Mouse (Mus musculus): ENCODE measurements around the gene Polg. TPM values are rescaled to one million over a fixed set of nuclear protein-coding genes. Genes with fewer than 3 reads are reported as not detected.

Polg gene
- polyA plus RNA-seq, 1 experiment: 37.8 TPM

DNA sequence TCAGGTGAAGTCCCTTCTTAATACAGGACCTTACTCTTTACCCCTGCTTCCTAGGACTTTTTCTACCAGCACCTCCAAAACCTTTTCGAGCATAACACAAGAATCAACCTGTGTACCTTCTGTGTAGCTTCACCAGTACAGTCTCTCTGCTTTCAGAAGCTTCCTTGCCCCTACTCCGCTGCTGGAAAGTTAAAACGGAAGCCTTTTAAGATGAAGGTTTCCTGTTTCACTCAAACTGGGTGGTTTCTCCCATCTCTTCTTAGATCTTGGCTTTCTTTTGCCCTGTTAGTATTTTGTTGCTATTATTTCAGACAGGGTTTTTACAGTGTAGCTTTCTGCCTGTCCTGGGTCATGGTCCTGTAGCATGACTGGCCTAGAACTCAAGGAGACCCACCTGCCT is 18.7 kb downstream of the Polg start:
- peaks cover 64% of the 10 kb centered on the region for H3K36me3 ChIP-seq (ENCODE audit: control insufficient read depth, insufficient read depth)
- H3ac ChIP-seq (ENCODE audit: control insufficient read depth, insufficient read length, low read depth): no peak overlapping the region
- no peaks in the 10 kb centered on the region for H3K27me3 ChIP-seq (ENCODE audit: control insufficient read depth, insufficient read depth, insufficient read length)
- H3K79me2 ChIP-seq (ENCODE audit: control insufficient read depth, insufficient read depth): no peaks in the 10 kb centered on the region
- TF ChIP-seq CTCF (IDR thresholded peaks at IDR 0.05; ENCODE audit: control insufficient read depth, insufficient read depth, insufficient read length) (no peak), MAX (IDR thresholded peaks at IDR 0.05) (no peak), MYOG (IDR thresholded peaks at IDR 0.05; ENCODE audit: control insufficient read depth, extremely low read depth, insufficient read length) (no peak), USF1 (IDR thresholded peaks at IDR 0.05; ENCODE audit: low read depth) (no peak), FOSL1 (IDR thresholded peaks at IDR 0.05; ENCODE audit: insufficient read depth, low read length, poor library complexity, severe bottlenecking) (no peak), MYOD1 (IDR thresholded peaks at IDR 0.05; ENCODE audit: control insufficient read depth, insufficient read length, low read depth) (no peak), CEBPB (IDR thresholded peaks at IDR 0.05; ENCODE audit: low read depth) (no peak)
- no peaks in the 10 kb centered on the region for H3K79me3 ChIP-seq (ENCODE audit: low read depth)
- H3K4me3 ChIP-seq (ENCODE audit: insufficient read depth, poor library complexity, severe bottlenecking): no peak overlapping the region

DNA sequence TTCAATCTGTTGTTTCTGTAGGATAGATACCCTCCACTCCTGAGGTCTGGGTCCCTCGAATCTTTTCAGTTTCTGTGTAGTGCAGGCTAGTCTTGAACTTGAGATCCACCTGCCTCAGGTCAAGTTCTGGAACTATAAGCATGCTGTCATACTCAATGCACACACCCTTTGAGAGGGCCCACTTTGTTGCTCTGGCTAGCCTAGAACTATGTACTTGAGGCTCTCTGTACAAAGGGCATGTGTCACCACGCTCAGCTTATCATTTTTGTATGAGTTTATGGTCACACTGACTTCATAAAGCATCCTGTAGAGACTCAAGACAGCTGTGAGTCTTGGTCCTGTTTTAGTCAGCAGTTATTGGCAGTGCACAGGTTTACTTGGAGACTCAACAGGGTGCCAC is 19.1 kb downstream of the Polg start:
- no peak for TF ChIP-seq FOSL1 (IDR thresholded peaks at IDR 0.05; ENCODE audit: insufficient read depth, low read length, poor library complexity, severe bottlenecking)
- no peak for TF ChIP-seq CTCF (IDR thresholded peaks at IDR 0.05; ENCODE audit: control insufficient read depth, insufficient read depth, insufficient read length)
- no peak for TF ChIP-seq USF1 (IDR thresholded peaks at IDR 0.05; ENCODE audit: low read depth)
- no peak for TF ChIP-seq MYOD1 (IDR thresholded peaks at IDR 0.05; ENCODE audit: control insufficient read depth, insufficient read length, low read depth)
- no peak for TF ChIP-seq CEBPB (IDR thresholded peaks at IDR 0.05; ENCODE audit: low read depth)
- no peak for TF ChIP-seq MAX (IDR thresholded peaks at IDR 0.05)
- TF ChIP-seq MYOG (IDR thresholded peaks at IDR 0.05; ENCODE audit: control insufficient read depth, extremely low read depth, insufficient read length): no peak
- no peaks in the 10 kb centered on the region for H3K79me3 ChIP-seq (ENCODE audit: low read depth)
- H3K79me2 ChIP-seq (ENCODE audit: control insufficient read depth, insufficient read depth): no peaks in the 10 kb centered on the region
- H3ac ChIP-seq (ENCODE audit: control insufficient read depth, insufficient read length, low read depth): no peak overlapping the region
- no peak overlapping the region for H3K4me3 ChIP-seq (ENCODE audit: insufficient read depth, poor library complexity, severe bottlenecking)
- H3K27me3 ChIP-seq (ENCODE audit: control insufficient read depth, insufficient read depth, insufficient read length): no peaks in the 10 kb centered on the region
- H3K36me3 ChIP-seq (ENCODE audit: control insufficient read depth, insufficient read depth): peaks cover 61% of the 10 kb centered on the region

DNA sequence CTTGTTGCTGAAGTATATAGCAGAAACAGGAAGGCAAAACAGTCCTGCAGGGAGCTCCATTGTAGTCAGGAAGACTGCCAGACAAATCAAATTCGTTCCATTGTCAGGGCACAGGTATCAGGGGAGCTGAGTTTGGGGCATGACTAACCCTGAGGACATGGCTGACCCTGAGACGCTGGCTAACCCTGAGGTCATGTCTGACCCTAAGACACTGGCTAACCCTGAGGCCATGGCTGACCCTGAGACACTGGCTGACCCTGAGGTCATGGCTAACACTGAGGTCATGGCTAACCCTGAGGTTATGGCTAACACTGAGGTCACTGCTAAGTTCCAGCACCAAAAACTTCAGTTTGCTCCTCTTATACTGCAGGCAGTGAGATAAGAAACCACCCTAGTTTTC is 26.1 kb downstream of the Polg start:
- Histone ChIP-seq H3K79me3 (ENCODE audit: low read depth) (no peaks in the 10 kb centered on the region), H3K36me3 (ENCODE audit: control insufficient read depth, insufficient read depth) (peaks cover 30% of the 10 kb centered on the region), H3K79me2 (ENCODE audit: control insufficient read depth, insufficient read depth) (no peaks in the 10 kb centered on the region), H3ac (ENCODE audit: control insufficient read depth, insufficient read length, low read depth) (no peak overlapping the region), H3K27me3 (ENCODE audit: control insufficient read depth, insufficient read depth, insufficient read length) (no peaks in the 10 kb centered on the region), H3K4me3 (ENCODE audit: insufficient read depth, poor library complexity, severe bottlenecking) (no peak overlapping the region)
- no peak for TF ChIP-seq MYOD1 (IDR thresholded peaks at IDR 0.05; ENCODE audit: control insufficient read depth, insufficient read length, low read depth)
- no peak for TF ChIP-seq MAX (IDR thresholded peaks at IDR 0.05)
- no peak for TF ChIP-seq FOSL1 (IDR thresholded peaks at IDR 0.05; ENCODE audit: insufficient read depth, low read length, poor library complexity, severe bottlenecking)
- TF ChIP-seq MYOG (IDR thresholded peaks at IDR 0.05; ENCODE audit: control insufficient read depth, extremely low read depth, insufficient read length): no peak
- no peak for TF ChIP-seq CEBPB (IDR thresholded peaks at IDR 0.05; ENCODE audit: low read depth)
- no peak for TF ChIP-seq CTCF (IDR thresholded peaks at IDR 0.05; ENCODE audit: control insufficient read depth, insufficient read depth, insufficient read length)
- no peak for TF ChIP-seq USF1 (IDR thresholded peaks at IDR 0.05; ENCODE audit: low read depth)

DNA sequence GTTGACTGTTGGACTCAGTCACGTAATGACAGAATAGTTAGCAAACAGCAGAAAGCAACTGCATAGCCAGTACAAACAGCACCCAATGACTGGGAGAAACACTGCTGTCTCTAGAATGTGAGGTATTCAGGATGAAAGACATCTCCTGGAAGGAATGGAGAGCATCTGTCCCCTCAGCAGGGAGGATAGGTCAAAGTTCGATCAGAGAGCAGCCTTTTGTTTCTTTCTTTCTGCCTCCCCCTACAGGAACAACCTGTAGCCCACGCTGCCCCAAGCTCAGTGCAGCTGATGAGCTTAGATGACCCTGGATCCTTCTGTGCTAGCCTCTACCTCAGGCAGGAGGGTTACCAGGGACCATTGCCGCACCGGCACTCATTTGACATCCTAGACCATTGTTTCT is 37.9 kb downstream of the Polg start:
- Histone ChIP-seq H3K4me3 (ENCODE audit: insufficient read depth, poor library complexity, severe bottlenecking) (no peak overlapping the region), H3K79me2 (ENCODE audit: control insufficient read depth, insufficient read depth) (no peaks in the 10 kb centered on the region), H3K36me3 (ENCODE audit: control insufficient read depth, insufficient read depth) (no peaks in the 10 kb centered on the region), H3ac (ENCODE audit: control insufficient read depth, insufficient read length, low read depth) (no peak overlapping the region), H3K79me3 (ENCODE audit: low read depth) (no peaks in the 10 kb centered on the region), H3K27me3 (ENCODE audit: control insufficient read depth, insufficient read depth, insufficient read length) (no peaks in the 10 kb centered on the region)
- TF ChIP-seq USF1 (IDR thresholded peaks at IDR 0.05; ENCODE audit: low read depth) (no peak), MYOG (IDR thresholded peaks at IDR 0.05; ENCODE audit: control insufficient read depth, extremely low read depth, insufficient read length) (no peak), MAX (IDR thresholded peaks at IDR 0.05) (no peak), CEBPB (IDR thresholded peaks at IDR 0.05; ENCODE audit: low read depth) (no peak), CTCF (IDR thresholded peaks at IDR 0.05; ENCODE audit: control insufficient read depth, insufficient read depth, insufficient read length) (no peak), FOSL1 (IDR thresholded peaks at IDR 0.05; ENCODE audit: insufficient read depth, low read length, poor library complexity, severe bottlenecking) (no peak), MYOD1 (IDR thresholded peaks at IDR 0.05; ENCODE audit: control insufficient read depth, insufficient read length, low read depth) (no peak)

DNA sequence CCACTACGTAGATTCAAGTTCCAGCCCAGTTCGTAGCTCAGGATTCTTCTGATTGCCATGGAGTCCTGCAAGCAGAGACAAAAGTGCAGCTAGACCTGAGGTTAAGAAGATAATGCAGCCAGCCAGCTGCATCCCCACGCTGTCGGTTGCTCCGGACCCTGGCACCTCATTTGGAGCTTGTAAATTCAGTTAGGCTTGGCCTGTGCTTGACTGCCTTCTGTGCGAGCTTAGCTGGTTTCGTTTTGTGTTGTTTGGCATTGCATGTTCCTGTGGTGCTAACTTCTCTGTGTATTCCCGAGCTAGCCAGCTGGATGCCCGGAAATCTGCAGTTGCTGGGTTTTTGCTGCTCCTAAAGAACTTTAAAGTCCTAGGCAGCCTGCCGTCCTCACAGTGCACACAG is 40.4 kb downstream of the Polg start:
- no peaks in the 10 kb centered on the region for H3K27me3 ChIP-seq (ENCODE audit: control insufficient read depth, insufficient read depth, insufficient read length)
- no peaks in the 10 kb centered on the region for H3K36me3 ChIP-seq (ENCODE audit: control insufficient read depth, insufficient read depth)
- no peaks in the 10 kb centered on the region for H3K79me3 ChIP-seq (ENCODE audit: low read depth)
- TF ChIP-seq FOSL1 (IDR thresholded peaks at IDR 0.05; ENCODE audit: insufficient read depth, low read length, poor library complexity, severe bottlenecking): no peak
- TF ChIP-seq USF1 (IDR thresholded peaks at IDR 0.05; ENCODE audit: low read depth): no peak
- TF ChIP-seq CTCF (IDR thresholded peaks at IDR 0.05; ENCODE audit: control insufficient read depth, insufficient read depth, insufficient read length): no peak
- no peaks in the 10 kb centered on the region for H3K79me2 ChIP-seq (ENCODE audit: control insufficient read depth, insufficient read depth)
- H3ac ChIP-seq (ENCODE audit: control insufficient read depth, insufficient read length, low read depth): no peak overlapping the region
- H3K4me3 ChIP-seq (ENCODE audit: insufficient read depth, poor library complexity, severe bottlenecking): no peak overlapping the region

DNA sequence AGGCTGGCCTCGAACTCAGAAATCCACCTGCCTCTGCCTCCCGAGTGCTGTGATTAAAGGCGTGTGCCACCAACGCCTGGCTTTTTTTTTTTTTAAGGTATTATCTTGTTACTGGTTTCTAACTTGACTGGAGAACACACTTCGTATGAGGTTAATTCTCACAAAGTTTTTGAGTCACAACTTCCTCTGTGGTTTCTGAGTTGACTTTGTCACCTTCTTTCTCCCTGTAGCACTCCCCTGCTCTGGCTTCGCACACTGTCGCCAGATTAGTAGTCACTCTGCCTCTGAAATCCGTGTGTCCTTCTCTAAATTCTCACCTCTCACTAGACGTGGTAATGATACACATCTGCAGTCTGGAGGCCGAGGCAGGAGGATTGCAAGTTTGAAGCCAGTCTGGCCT is 43.3 kb downstream of the Polg start:
- no peak overlapping the region for H3K4me3 ChIP-seq (ENCODE audit: insufficient read depth, poor library complexity, severe bottlenecking)
- no peaks in the 10 kb centered on the region for H3K79me3 ChIP-seq (ENCODE audit: low read depth)
- no peak overlapping the region for H3ac ChIP-seq (ENCODE audit: control insufficient read depth, insufficient read length, low read depth)
- no peaks in the 10 kb centered on the region for H3K79me2 ChIP-seq (ENCODE audit: control insufficient read depth, insufficient read depth)
- TF ChIP-seq USF1 (IDR thresholded peaks at IDR 0.05; ENCODE audit: low read depth) (no peak), MYOG (IDR thresholded peaks at IDR 0.05; ENCODE audit: control insufficient read depth, extremely low read depth, insufficient read length) (no peak), MAX (IDR thresholded peaks at IDR 0.05) (no peak), CEBPB (IDR thresholded peaks at IDR 0.05; ENCODE audit: low read depth) (no peak), MYOD1 (IDR thresholded peaks at IDR 0.05; ENCODE audit: control insufficient read depth, insufficient read length, low read depth) (no peak), FOSL1 (IDR thresholded peaks at IDR 0.05; ENCODE audit: insufficient read depth, low read length, poor library complexity, severe bottlenecking) (no peak), CTCF (IDR thresholded peaks at IDR 0.05; ENCODE audit: control insufficient read depth, insufficient read depth, insufficient read length) (no peak)
- H3K27me3 ChIP-seq (ENCODE audit: control insufficient read depth, insufficient read depth, insufficient read length): no peaks in the 10 kb centered on the region
- no peaks in the 10 kb centered on the region for H3K36me3 ChIP-seq (ENCODE audit: control insufficient read depth, insufficient read depth)
